Mouse (Mus musculus) left cerebral cortex, adult 6 months (tissue): ENCODE data around the gene Amy1. TPM values are rescaled to one million over a fixed set of nuclear protein-coding genes. Genes with fewer than 3 reads are reported as not detected.

Source experiments
- long read RNA-seq, 2 experiments: library from polyadenylated mRNA; unstranded; transcript quantifications; one replicate each; pipeline ENCODE4 v2.0.0; 2019 to 2020
- polyA plus RNA-seq: library from polyadenylated mRNA; unstranded; fragments of <200 nt; fragmentation: Nextera tagmentation; gene quantifications from 2 replicates; pipeline ENCODE4 v1.2.3, GENCODE M21; 2021

Gene Amy1
- polyA plus RNA-seq: 1.3 and 1.4 TPM in 2 replicates
- long read RNA-seq, experiment 1, partial matches to known transcripts: 0 of 2 reads
- long read RNA-seq, experiment 1, other reads (novel, unspliced or antisense): 2 of 2 reads
- long read RNA-seq, experiment 2, partial matches to known transcripts: 0 of 2 reads
- long read RNA-seq, experiment 2, other reads (novel, unspliced or antisense): 0 of 2 reads

GRCm38 (mm10) chr3:113606599-113606998 lies at the start of gene Amy1:
Gene Amy1 (minus strand): TSS chr3:113606699.

GRCm38 (mm10) chr3:113629606-113630359 lies 23.3 kb upstream of the Amy1 start, which contains the start of gene Rnpc3:
Gene Rnpc3 (minus strand): TSS chr3:113630149.

GRCm38 (mm10) chr3:113532328-113532727 lies 74.2 kb downstream of the Amy1 start, which contains the start of gene Amy2a1:
Gene Amy2a1 (minus strand): TSS chr3:113532428.

Other genes with a start within 250 kb of the Amy1 start
- gene Amy2a1, start 74.3 kb downstream of the Amy1 start, polyA plus RNA-seq: not detected in 2 replicates
- 5.6 and 5.7 TPM in 2 replicates for gene Rnpc3, start 23.4 kb upstream of the Amy1 start, polyA plus RNA-seq